7 mouse cellular contexts compared by ENCODE assay signal in genomic region chrX:170019219-170019953, GRCm38 (mm10). TPM values are rescaled to one million over a fixed set of nuclear protein-coding genes. Genes with fewer than 3 reads are reported as not detected.
DNase-seq lines count a peak whose midpoint lies in the region; ATAC-seq lines count a peak whose summit lies in the region.
"Not testable (repeated sequence)": the region's sequence is repeated elsewhere in the genome, so short reads cannot be mapped to it uniquely, and the experiment has no call there.

No protein-coding gene starts in this region.

- ATAC-seq in erythroid progenitor cell, adult 5-6 weeks (replicated peaks; ENCODE audit: low FRiP score, poor library complexity, severe bottlenecking), result peak; percentile 46
- ATAC-seq in heart, embryonic 11.5 days (replicated peaks; ENCODE audit: insufficient number of reproducible peaks, low FRiP score, low TSS enrichment), result peak; percentile 53
- ATAC-seq in intestine, embryonic 15.5 days, result peak; percentile 57
- ATAC-seq in liver, embryonic 13.5 days (ENCODE audit: low read depth), result peak; percentile 47
- ATAC-seq in midbrain, embryonic 16.5 days, result peak; percentile 63
- ATAC-seq in stomach, embryonic 14.5 days (ENCODE audit: insufficient number of reproducible peaks, insufficient read depth, low FRiP score, low read depth), result peak; percentile 40

- not testable (repeated sequence) for H3K4me1 ChIP-seq in heart, embryonic 11.5 days (ENCODE audit: control insufficient read depth, insufficient read depth, low read length); intestine, embryonic 15.5 days (replicated peaks); liver, embryonic 13.5 days (replicated peaks); midbrain, embryonic 16.5 days (ENCODE audit: control insufficient read depth, insufficient read depth, low read length); stomach, embryonic 14.5 days (ENCODE audit: control insufficient read depth, insufficient read depth, low read length)

- not testable (repeated sequence) for H3K4me3 ChIP-seq in heart, embryonic 11.5 days (ENCODE audit: low read depth, low read length); intestine, embryonic 15.5 days (replicated peaks); liver, embryonic 13.5 days (replicated peaks); midbrain, embryonic 16.5 days (ENCODE audit: low read depth, low read length); stomach, embryonic 14.5 days (ENCODE audit: low read depth, low read length)

- H3K9me3 ChIP-seq in heart, embryonic 11.5 days (replicated peaks; ENCODE audit: control insufficient read depth, low read length), result peaks cover 32% of the 10 kb centered on the region
- H3K9me3 ChIP-seq in intestine, embryonic 15.5 days, result not testable (repeated sequence)
- peaks cover 40% of the 10 kb centered on the region for H3K9me3 ChIP-seq in liver, embryonic 13.5 days (replicated peaks)
- peaks cover 14% of the 10 kb centered on the region for H3K9me3 ChIP-seq in midbrain, embryonic 16.5 days (replicated peaks; ENCODE audit: control insufficient read depth, low read length, poor library complexity, severe bottlenecking)
- peaks cover 24% of the 10 kb centered on the region for H3K9me3 ChIP-seq in stomach, embryonic 14.5 days (ENCODE audit: control insufficient read depth, low read depth, low read length)

- H3K27me3 ChIP-seq in heart, embryonic 11.5 days (ENCODE audit: control insufficient read depth, insufficient read depth, low read length); intestine, embryonic 15.5 days (replicated peaks); liver, embryonic 13.5 days; midbrain, embryonic 16.5 days (ENCODE audit: control insufficient read depth, insufficient read depth, low read depth, low read length); stomach, embryonic 14.5 days (ENCODE audit: control insufficient read depth, insufficient read depth, low read length): not testable (repeated sequence)

- not testable (repeated sequence) for H3K9ac ChIP-seq in heart, embryonic 11.5 days (ENCODE audit: low read depth, low read length); intestine, embryonic 15.5 days; liver, embryonic 13.5 days; midbrain, embryonic 16.5 days (ENCODE audit: low read depth, low read length); stomach, embryonic 14.5 days (replicated peaks; ENCODE audit: low read depth, low read length)

- H3K27ac ChIP-seq in heart, embryonic 11.5 days (ENCODE audit: low read depth, low read length); intestine, embryonic 15.5 days; liver, embryonic 13.5 days; stomach, embryonic 14.5 days (ENCODE audit: low read length): not testable (repeated sequence)
- H3K27ac ChIP-seq in midbrain, embryonic 16.5 days (ENCODE audit: low read length), result peak overlapping the region; percentile 8; the same call in 1 of the 2 replicates

- H3K36me3 ChIP-seq in heart, embryonic 11.5 days (ENCODE audit: control insufficient read depth, insufficient read depth, low read length), result peaks cover 32% of the 10 kb centered on the region
- peaks cover 26% of the 10 kb centered on the region for H3K36me3 ChIP-seq in intestine, embryonic 15.5 days
- H3K36me3 ChIP-seq in liver, embryonic 13.5 days, result peaks cover 53% of the 10 kb centered on the region
- H3K36me3 ChIP-seq in midbrain, embryonic 16.5 days (ENCODE audit: control insufficient read depth, insufficient read depth, low read length), result peaks cover 15% of the 10 kb centered on the region
- H3K36me3 ChIP-seq in stomach, embryonic 14.5 days (ENCODE audit: control insufficient read depth, insufficient read depth, low read length), result peaks cover 40% of the 10 kb centered on the region

- 83% methylated on average over 30 of the region's 30 CpGs for WGBS in heart, embryonic 11.5 days (ENCODE audit: insufficient replicate concordance)
- 84% methylated on average over 30 of the region's 30 CpGs for WGBS in intestine, embryonic 15.5 days
- 79% methylated on average over 30 of the region's 30 CpGs for WGBS in liver, embryonic 13.5 days (ENCODE audit: insufficient replicate concordance)
- 80% methylated on average over 30 of the region's 30 CpGs for WGBS in midbrain, embryonic 16.5 days
- WGBS in stomach, embryonic 14.5 days, result 86% methylated on average over 30 of the region's 30 CpGs

- DNase-seq in adipocyte (ENCODE audit: low spot score), result peak; percentile 40
- DNase-seq in liver, embryonic 13.5 days, result not testable (repeated sequence)

- H3K4me2 ChIP-seq in heart, embryonic 11.5 days; intestine, embryonic 15.5 days (replicated peaks); liver, embryonic 13.5 days; midbrain, embryonic 16.5 days (ENCODE audit: low read length); stomach, embryonic 14.5 days (replicated peaks; ENCODE audit: low read depth, low read length): not testable (repeated sequence)

RNA-seq across cellular contexts. Expression of gene Gm21887, which starts 9.9 kb away (rescaled TPM):
- 47.4 and 53.7 TPM in 2 replicates for total RNA-seq in erythroid progenitor cell, adult 5-6 weeks (2015; ENCODE audit: low replicate concordance)
- total RNA-seq in erythroid progenitor cell, adult 5-6 weeks (2017; ENCODE audit: low replicate concordance), result 67.6 and 103 TPM in 2 replicates
- polyA plus RNA-seq in heart, embryonic 11.5 days (2014; fragmentation: Nextera tagmentation; extraction: Ambion mirVana), result 95.5 and 157 TPM in 2 replicates
- polyA plus RNA-seq in intestine, embryonic 15.5 days (2015; fragmentation: Nextera tagmentation; extraction: Ambion mirVana), result 123 and 168 TPM in 2 replicates
- polyA plus RNA-seq in liver, embryonic 13.5 days (2015; fragmentation: Nextera tagmentation; extraction: Ambion mirVana), result 84.4 and 95.3 TPM in 2 replicates
- polyA plus RNA-seq in midbrain, embryonic 16.5 days (2015; fragmentation: Nextera tagmentation; extraction: Ambion mirVana), result 124 and 217 TPM in 2 replicates
- polyA plus RNA-seq in stomach, embryonic 14.5 days (2014; fragmentation: Nextera tagmentation; extraction: Ambion mirVana), result 236 and 294 TPM in 2 replicates
